Mouse (Mus musculus): ENCODE data around the gene Dhx15.

Dhx15 gene

GRCm38 (mm10) chr5:52110808-52111663 is 79.3 kb downstream of the Dhx15 start:
- no peak for DNase-seq (ENCODE audit: low read depth)
